Mouse (Mus musculus) forebrain, embryonic 15.5 days (tissue): ENCODE data around the gene Gcc1. TPM values are rescaled to one million over a fixed set of nuclear protein-coding genes. Genes with fewer than 3 reads are reported as not detected.

Experiments used
- ATAC-seq: fragments of 200-750 bp; cut with Nextera tagmentation; replicated peaks from 2 replicates; pipeline ENCODE4 v1.8.0; 2017; ENCODE audit warnings: mild to moderate bottlenecking, moderate TSS enrichment, moderate library complexity
- H3K27ac ChIP-seq: fragments of 300-500 bp; sonication (generic); replicated peaks from 2 replicates; pipeline ENCODE4 v1.5.1; 2015; ENCODE audit warnings: mild to moderate bottlenecking, inconsistent platforms
- H3K27me3 ChIP-seq: fragments of 300-500 bp; sonication (generic); 2 replicates; pipeline ENCODE4 v1.6.1; 2015; ENCODE audit warnings: inconsistent platforms
- H3K36me3 ChIP-seq: fragments of 300-500 bp; sonication (generic); 2 replicates; pipeline ENCODE4 v1.6.1; 2015; ENCODE audit warnings: mild to moderate bottlenecking, inconsistent platforms
- H3K4me1 ChIP-seq: fragments of 300-500 bp; sonication (generic); 2 replicates; pipeline ENCODE4 v1.6.1; 2015; ENCODE audit warnings: inconsistent platforms
- H3K4me2 ChIP-seq: fragments of 300-500 bp; sonication (generic); replicated peaks from 2 replicates; pipeline ENCODE4 v1.6.1; 2015; ENCODE audit warnings: mild to moderate bottlenecking, inconsistent platforms
- H3K4me3 ChIP-seq: fragments of 300-500 bp; sonication (generic); 2 replicates; pipeline ENCODE4 v1.5.1; 2015; ENCODE audit warnings: mild to moderate bottlenecking, inconsistent platforms
- H3K9ac ChIP-seq: fragments of 300-500 bp; sonication (generic); replicated peaks from 2 replicates; pipeline ENCODE4 v1.6.1; 2015; ENCODE audit warnings: mild to moderate bottlenecking, inconsistent platforms
- H3K9me3 ChIP-seq: fragments of 300-500 bp; sonication (generic); 2 replicates; pipeline ENCODE4 v1.6.1; 2016; ENCODE audit warnings: inconsistent platforms
- WGBS: fragments of 180-500 bp; shearing (Covaris S2); methylation state at CpG from one replicate; pipeline ENCODE4 v1.1.7; 2015; ENCODE audit warnings: mixed read lengths; 5-methylcytosine and 5-hydroxymethylcytosine counted together
- polyA plus RNA-seq: library from polyadenylated mRNA; unstranded; fragments of >200 nt; fragmentation: Nextera tagmentation; extraction: Ambion mirVana; gene quantifications from 2 replicates; pipeline ENCODE4 v1.2.1, GENCODE M21; 2015

Gene Gcc1
- polyA plus RNA-seq, 1 experiment from 2014 or later, result 15.9 TPM

DNA sequence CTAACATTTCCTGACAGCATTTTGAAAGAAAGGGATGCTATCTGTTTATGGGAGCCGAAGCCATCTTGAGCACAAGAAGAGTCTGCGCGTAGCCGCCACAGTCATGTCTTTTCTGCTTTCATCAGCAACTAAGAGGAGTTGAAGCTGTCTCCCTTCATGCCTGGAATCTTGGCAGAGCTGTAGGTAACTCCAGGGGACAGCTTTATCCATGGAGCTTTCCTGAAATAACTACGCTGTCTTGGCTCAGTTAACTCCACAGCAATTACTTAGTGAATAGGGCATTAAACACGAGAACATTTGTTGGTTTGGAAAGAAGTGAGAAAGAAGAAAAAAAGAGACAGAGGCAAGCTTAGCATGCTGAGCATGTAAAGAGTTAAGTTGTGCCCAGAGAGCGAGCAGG lies 19.7 kb upstream of the Gcc1 start:
- Histone ChIP-seq H3K9me3 (no peaks in the 10 kb centered on the region), H3K4me3 (no peak overlapping the region), H3K27me3 (peaks cover 26% of the 10 kb centered on the region), H3K4me1 (peaks cover 11% of the 10 kb centered on the region), H3K9ac (no peak overlapping the region), H3K4me2 (no peak overlapping the region), H3K36me3 (no peaks in the 10 kb centered on the region), H3K27ac (no peak overlapping the region)
- no peak for ATAC-seq
- WGBS, result 63% methylated on average over 7 of the region's 7 CpGs

- ATAC-seq, result no peak
- 77% methylated on average over 6 of the region's 6 CpGs for WGBS
- Histone ChIP-seq H3K4me2 (no peak overlapping the region), H3K27me3 (no peaks in the 10 kb centered on the region), H3K4me1 (no peaks in the 10 kb centered on the region), H3K4me3 (no peak overlapping the region), H3K36me3 (peaks cover 3% of the 10 kb centered on the region), H3K27ac (no peak overlapping the region), H3K9ac (no peak overlapping the region), H3K9me3 (no peaks in the 10 kb centered on the region)
These were observed 3.3 kb upstream of the Gcc1 start for GRCm38 (mm10) chr6:28431538-28431855.

DNA sequence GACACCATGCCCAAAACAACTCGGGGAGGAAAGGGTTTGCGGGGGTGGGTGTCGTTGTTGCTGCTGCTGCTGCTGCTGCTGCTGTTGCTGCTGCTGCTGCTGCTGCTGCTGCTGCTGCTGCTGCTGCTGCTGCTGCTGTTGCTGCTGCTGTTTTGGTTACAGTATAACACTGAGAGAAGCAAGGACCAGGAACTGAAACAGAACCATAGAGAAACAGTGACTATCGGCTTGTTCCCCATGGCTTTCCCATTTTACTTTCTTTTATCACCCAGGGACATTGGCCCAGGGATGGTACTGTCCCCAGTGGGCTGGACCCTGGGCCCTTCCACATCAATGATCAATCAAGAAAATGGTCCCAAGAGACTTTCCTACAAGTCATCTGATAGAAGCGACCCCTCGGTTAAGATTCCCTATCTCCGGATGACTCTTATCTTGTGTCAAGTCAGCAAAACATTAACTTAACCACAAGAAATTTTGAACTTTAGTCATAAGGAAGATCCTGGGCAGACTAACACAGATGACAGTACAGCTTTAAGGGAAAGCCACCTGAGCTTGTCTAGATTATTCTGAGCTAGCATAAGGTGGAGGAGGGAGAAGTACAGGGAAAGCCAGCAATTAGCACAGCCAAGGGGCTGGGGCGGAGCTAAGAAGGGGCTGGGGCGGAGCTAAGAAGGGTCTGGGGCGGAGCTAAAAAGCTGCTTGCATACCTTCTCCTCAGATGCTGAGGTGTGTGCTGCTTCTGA lies 2.8 kb upstream of the Gcc1 start:
- H3K4me3 ChIP-seq, result no peak overlapping the region
- no peak for ATAC-seq

DNA sequence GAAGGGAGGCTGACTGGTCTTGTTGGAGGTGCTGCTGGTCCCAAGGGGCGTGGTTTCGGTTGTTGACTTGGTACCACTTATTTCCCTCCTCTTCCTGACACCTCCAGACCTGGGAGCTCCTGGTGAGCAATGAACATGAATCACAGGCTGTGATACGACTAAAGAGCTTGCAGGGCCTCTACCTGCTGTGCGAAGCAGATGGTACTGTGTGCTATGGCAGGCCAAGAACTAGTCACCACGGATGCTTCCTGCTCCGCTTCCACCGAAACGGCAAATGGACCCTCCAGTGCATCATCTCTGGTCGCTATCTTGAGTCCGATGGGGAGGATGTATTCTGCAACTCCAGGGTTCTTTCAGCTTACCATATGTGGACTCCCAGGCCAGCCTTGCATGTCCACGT lies 1.7 kb upstream of the Gcc1 start:
- Histone ChIP-seq H3K4me2 (no peak overlapping the region), H3K27me3 (no peaks in the 10 kb centered on the region), H3K4me1 (peaks cover 4% of the 10 kb centered on the region), H3K9me3 (no peaks in the 10 kb centered on the region), H3K27ac (no peak overlapping the region), H3K36me3 (peaks cover 12% of the 10 kb centered on the region), H3K9ac (no peak overlapping the region), H3K4me3 (no peak overlapping the region)
- 95% methylated on average over 11 of the region's 11 CpGs for WGBS
- no peak for ATAC-seq

More for the DNA sequence above, 2.8 kb upstream of the Gcc1 start:
- H3K4me2 ChIP-seq, result no peak overlapping the region
- peaks cover 7% of the 10 kb centered on the region for H3K36me3 ChIP-seq
- H3K27me3 ChIP-seq, result no peaks in the 10 kb centered on the region
- H3K9me3 ChIP-seq, result no peaks in the 10 kb centered on the region
- no peak overlapping the region for H3K9ac ChIP-seq
- no peaks in the 10 kb centered on the region for H3K4me1 ChIP-seq
- WGBS, result 84% methylated on average over 10 of the region's 10 CpGs
- H3K27ac ChIP-seq, result no peak overlapping the region

DNA sequence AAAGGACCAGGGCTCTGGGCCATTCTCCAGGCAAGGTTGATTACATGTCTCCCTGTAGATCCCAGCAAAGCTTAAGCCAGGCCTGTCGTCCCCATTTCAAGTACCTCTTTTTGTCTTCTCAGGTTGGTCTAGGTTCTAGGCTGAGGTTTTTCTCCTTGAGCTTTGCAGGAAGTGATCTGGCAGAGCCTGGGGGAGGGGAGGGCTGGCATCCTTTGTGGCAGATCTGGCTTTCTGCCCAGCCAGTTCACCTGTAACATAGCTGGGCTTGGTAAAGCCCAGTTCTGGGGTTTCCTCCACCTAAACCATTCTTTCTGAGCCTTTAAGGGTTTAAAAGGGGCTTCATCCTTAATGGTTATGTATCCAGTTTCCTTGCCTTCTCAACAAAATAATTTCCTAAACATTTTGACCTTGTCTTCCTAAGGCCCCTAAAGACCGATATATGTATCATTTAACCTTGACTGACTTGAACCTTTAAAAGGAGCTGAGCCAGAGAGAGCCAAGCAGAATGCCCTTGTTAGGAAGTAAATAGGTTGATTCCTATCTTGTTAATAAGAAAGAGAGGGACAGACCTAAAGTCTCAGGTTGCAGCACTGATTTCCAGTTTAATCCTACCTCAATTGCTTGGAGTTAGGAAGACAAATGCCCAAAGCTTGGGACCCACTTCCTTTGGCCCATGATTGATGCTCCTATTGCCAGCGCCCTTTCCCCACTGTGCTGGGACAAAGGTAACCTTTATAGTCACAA lies 922 bp downstream of the Gcc1 start, which contains the start of gene Fscn3:
Fscn3 (plus strand) TSS at position 694 of the 744 bp plus-strand sequence.
- Histone ChIP-seq H3K4me3 (no peak within 1 kb of the TSS), H3K27ac (no peak within 1 kb of the TSS), H3K27me3 (no peaks in the 10 kb centered on the region), H3K9me3 (no peaks in the 10 kb centered on the region), H3K4me2 (no peak within 1 kb of the TSS), H3K36me3 (peaks cover 12% of the 10 kb centered on the region), H3K9ac (no peak within 1 kb of the TSS), H3K4me1 (peaks cover 14% of the 10 kb centered on the region)
- no peak for ATAC-seq
- 76% methylated on average over 3 of the region's 3 CpGs for WGBS

GRCm38 (mm10) chr6:28425019-28425418 lies 3.2 kb downstream of the Gcc1 start:
- Histone ChIP-seq H3K4me1 (peaks cover 30% of the 10 kb centered on the region), H3K36me3 (peaks cover 12% of the 10 kb centered on the region), H3K9me3 (no peaks in the 10 kb centered on the region), H3K27me3 (no peaks in the 10 kb centered on the region), H3K27ac (no peak overlapping the region), H3K4me3 (0 out of 2 replicates have a peak overlapping the region, but pooled peaks have one; percentile 99), H3K9ac (no peak overlapping the region), H3K4me2 (peak overlapping the region; percentile 61; the same call in 1 of the 2 replicates)
- ATAC-seq, result no peak
- 96% methylated on average over 6 of the region's 6 CpGs for WGBS

- H3K4me3 ChIP-seq, result peak overlapping the region; percentile 99
- peak; percentile 42 for ATAC-seq
- no peaks in the 10 kb centered on the region for H3K27me3 ChIP-seq
- H3K9me3 ChIP-seq, result no peaks in the 10 kb centered on the region
- H3K4me2 ChIP-seq, result peak overlapping the region; percentile 61
- WGBS, result 11% methylated on average over 44 of the region's 46 CpGs
- peak overlapping the region; percentile 84 for H3K27ac ChIP-seq
- H3K9ac ChIP-seq, result peak overlapping the region; percentile 94
- H3K36me3 ChIP-seq, result peaks cover 16% of the 10 kb centered on the region
- peaks cover 39% of the 10 kb centered on the region for H3K4me1 ChIP-seq
These were observed 4.2 kb downstream of the Gcc1 start for GRCm38 (mm10) chr6:28423767-28424695.

DNA sequence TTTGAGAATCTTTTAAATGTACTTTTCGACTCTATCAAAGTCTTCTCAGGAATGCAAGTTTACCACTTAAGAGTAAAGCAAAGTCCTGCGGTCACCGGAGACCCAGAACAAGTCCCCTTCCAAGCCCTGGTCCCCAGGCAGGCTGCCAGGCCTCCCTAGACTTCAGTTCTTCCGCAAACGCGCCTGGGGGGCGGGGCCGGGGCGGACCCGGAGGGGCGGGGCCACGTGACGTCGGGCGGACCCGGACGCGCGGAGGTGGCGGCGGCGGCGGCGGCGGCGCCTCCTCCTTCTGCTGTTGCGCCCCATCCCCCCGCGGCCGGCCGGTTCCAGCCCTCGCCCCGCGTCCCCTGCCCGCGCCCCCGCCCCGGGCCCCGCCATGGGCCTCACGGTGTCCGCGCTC lies 4.9 kb downstream of the Gcc1 start, which contains the start of gene Arf5:
Arf5 (plus strand) TSS at position 248 of the 400 bp plus-strand sequence.
- Histone ChIP-seq H3K36me3 (peaks cover 23% of the 10 kb centered on the region), H3K27ac (peak within 1 kb of the TSS; percentile 84), H3K9ac (peak within 1 kb of the TSS; percentile 94), H3K9me3 (no peaks in the 10 kb centered on the region), H3K4me3 (peak within 1 kb of the TSS; percentile 99), H3K4me2 (peak within 1 kb of the TSS; percentile 61), H3K27me3 (no peaks in the 10 kb centered on the region), H3K4me1 (peaks cover 39% of the 10 kb centered on the region)
- 2% methylated on average over 36 of the region's 42 CpGs for WGBS
- ATAC-seq, result peak; percentile 75

DNA sequence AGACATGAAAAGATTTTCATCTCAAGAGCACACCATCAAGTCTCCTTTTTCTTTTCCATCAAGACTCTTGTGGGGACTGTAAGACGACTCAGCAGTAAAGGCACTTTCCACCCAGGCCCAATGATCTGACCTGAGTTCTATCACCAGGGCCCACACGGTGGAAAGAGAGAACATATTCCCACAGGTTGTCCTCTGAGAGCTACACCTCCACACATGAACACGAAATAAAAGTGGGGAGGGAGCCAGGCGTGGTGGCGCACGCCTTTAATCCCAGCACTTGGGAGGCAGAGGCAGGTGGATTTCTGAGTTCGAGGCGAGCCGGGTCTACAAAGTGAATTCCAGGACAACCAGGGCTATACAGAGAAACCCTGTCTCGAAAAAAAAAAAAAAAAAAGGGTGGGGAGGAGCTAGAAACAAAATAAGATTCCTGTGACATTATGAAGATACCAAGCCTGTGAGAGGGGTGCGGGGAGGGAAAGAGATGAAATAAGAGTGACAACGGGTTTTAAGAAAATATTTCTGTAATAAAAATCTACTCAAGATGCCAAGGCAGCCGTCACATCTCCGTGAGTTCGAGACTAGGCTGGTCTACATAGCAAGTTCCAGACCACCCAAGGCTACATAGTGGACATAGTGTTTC lies 5.4 kb downstream of the Gcc1 start:
- Histone ChIP-seq H3K36me3 (peaks cover 28% of the 10 kb centered on the region), H3K9ac (no peak overlapping the region), H3K27me3 (no peaks in the 10 kb centered on the region), H3K4me2 (peak overlapping the region; percentile 61), H3K4me1 (peaks cover 39% of the 10 kb centered on the region), H3K4me3 (peak overlapping the region; percentile 99), H3K9me3 (no peaks in the 10 kb centered on the region), H3K27ac (peak overlapping the region; percentile 84; the same call in 1 of the 2 replicates)
- no peak for ATAC-seq
- 70% methylated on average over 15 of the region's 15 CpGs for WGBS

- peak overlapping the region; percentile 63 for H3K9ac ChIP-seq
- under 1% methylated on average over 27 of the region's 27 CpGs for WGBS
- H3K36me3 ChIP-seq, result peaks cover 38% of the 10 kb centered on the region
- ATAC-seq, result peak; percentile 81
- peak overlapping the region; percentile 35; the same call in 1 of the 2 replicates for H3K27ac ChIP-seq
- H3K9me3 ChIP-seq, result no peaks in the 10 kb centered on the region
- peak overlapping the region; percentile 92 for H3K4me2 ChIP-seq
- peak overlapping the region; percentile 69 for H3K4me3 ChIP-seq
- peaks cover 43% of the 10 kb centered on the region for H3K4me1 ChIP-seq
- no peaks in the 10 kb centered on the region for H3K27me3 ChIP-seq
These were observed 6.7 kb downstream of the Gcc1 start for GRCm38 (mm10) chr6:28421469-28422000.

GRCm38 (mm10) chr6:28420865-28421264 lies 7.3 kb downstream of the Gcc1 start:
- Histone ChIP-seq H3K36me3 (peaks cover 39% of the 10 kb centered on the region), H3K4me3 (peak overlapping the region; percentile 69), H3K9ac (peak overlapping the region; percentile 63), H3K27me3 (no peaks in the 10 kb centered on the region), H3K4me1 (peaks cover 43% of the 10 kb centered on the region), H3K27ac (no peak overlapping the region), H3K9me3 (no peaks in the 10 kb centered on the region), H3K4me2 (peak overlapping the region; percentile 92)
- 24% methylated on average over 13 of the region's 13 CpGs for WGBS
- ATAC-seq, result no peak
